Mouse (Mus musculus): ENCODE results near the gene Papss2. TPM values are rescaled to one million over a fixed set of nuclear protein-coding genes. Genes with fewer than 3 reads are reported as not detected.

The Papss2 gene
- polyA plus RNA-seq, 1 experiment from 2014 or later = 27.5 TPM

DNA sequence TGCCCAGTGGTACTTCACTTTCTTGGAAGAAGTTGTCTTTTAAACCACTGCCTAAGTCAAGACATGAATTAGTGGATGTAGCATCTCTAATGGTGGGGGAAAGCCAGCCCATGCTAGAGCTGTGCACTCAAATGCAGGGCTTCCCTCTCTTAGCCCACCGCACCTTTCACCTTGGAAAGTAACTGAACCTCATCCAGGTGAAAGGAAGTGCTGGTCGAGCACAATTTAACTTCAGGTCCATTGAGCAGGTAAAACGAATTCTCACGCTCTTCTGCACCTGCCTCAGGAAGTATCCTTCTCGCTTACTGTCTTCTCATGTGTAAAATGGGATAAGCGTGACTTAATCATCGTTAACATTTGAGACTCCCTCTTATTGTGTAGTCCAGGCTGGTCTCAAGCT is 3.4 kb downstream of the Papss2 start:
- 83% methylated on average over 7 of the region's 7 CpGs for WGBS
- ATAC-seq (ENCODE audit: insufficient number of reproducible peaks, low FRiP score) = no peak
- Histone ChIP-seq H3K9ac (no peak overlapping the region), H3K4me3 (no peak overlapping the region), H3K36me3 (no peaks in the 10 kb centered on the region), H3K27me3 (replicated peaks) (peaks cover 10% of the 10 kb centered on the region), H3K4me1 (replicated peaks) (no peaks in the 10 kb centered on the region), H3K27ac (ENCODE audit: poor library complexity, severe bottlenecking) (no peak overlapping the region), H3K4me2 (peak overlapping the region; percentile 27; the same call in 1 of the 2 replicates), H3K9me3 (replicated peaks) (no peaks in the 10 kb centered on the region)

DNA sequence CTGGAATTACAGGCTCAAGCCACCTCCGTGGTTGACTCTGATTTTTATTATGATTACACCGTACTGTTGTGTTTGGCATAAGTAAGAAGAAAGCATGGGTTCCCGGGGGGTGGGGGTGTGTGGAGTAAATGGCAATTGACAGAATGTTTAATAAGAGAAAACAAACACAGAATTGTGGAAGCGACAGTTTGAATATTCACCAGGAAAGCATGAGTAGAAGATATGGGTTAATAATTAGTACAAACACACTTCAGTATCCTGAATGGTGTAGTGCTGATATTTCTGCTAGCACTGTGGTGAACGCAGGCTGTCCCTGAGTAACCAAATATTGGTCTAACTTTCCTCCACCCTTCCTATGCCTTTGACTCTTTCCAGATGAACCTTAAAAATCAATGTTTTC is 3.8 kb downstream of the Papss2 start:
- H3K4me2 ChIP-seq = 0 out of 2 replicates have a peak overlapping the region, but pooled peaks have one; percentile 1
- H3K27me3 ChIP-seq (replicated peaks) = peaks cover 10% of the 10 kb centered on the region
- no peaks in the 10 kb centered on the region for H3K4me1 ChIP-seq (replicated peaks)
- H3K9me3 ChIP-seq (replicated peaks) = no peaks in the 10 kb centered on the region
- ATAC-seq (ENCODE audit: insufficient number of reproducible peaks, low FRiP score) = no peak
- H3K27ac ChIP-seq (ENCODE audit: poor library complexity, severe bottlenecking) = no peak overlapping the region
- no peak overlapping the region for H3K4me3 ChIP-seq
- WGBS = 73% methylated on average over 5 of the region's 5 CpGs
- H3K36me3 ChIP-seq = no peaks in the 10 kb centered on the region
- H3K9ac ChIP-seq = no peak overlapping the region

DNA sequence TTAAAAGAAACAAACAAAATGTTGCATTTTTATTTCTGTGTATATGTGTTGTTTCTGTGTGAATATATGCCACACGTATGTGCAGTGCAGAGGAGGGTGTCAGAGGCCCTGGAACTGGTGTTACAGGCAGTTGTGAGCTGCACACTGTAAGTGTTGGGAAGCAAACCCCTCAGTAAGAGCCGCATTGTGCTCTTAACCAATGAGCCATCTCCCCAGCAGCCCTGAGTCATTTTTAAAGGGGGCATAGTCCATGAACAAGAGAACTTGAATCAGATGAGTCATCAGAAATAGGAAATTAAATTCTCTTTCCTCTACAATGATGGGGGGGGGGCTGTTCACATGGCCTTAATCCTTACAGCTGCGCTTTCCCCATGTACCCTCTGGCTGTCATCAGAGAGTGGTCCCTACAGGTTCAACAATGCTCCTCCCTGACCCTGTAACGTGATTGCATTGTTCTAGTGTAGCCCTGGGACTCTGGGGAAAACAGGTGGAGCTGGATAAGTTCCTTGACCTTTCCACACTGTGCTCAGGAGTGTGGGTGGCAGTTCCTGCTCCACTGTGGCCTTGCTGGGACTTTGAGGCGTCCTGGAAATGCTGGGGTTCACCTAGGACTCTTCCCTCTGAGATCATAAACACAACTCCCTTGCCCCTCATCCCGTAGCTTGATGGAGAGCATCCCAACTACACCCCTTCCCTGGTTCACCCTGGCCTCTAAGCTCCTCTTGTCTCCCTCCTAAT is 5.6 kb downstream of the Papss2 start:
- H3K27me3 ChIP-seq (replicated peaks) = peaks cover 6% of the 10 kb centered on the region; the same call in 1 of the 2 replicates
- 69% methylated on average over 6 of the region's 6 CpGs for WGBS
- no peaks in the 10 kb centered on the region for H3K4me1 ChIP-seq (replicated peaks)
- H3K4me3 ChIP-seq = no peak overlapping the region
- no peaks in the 10 kb centered on the region for H3K9me3 ChIP-seq (replicated peaks)
- no peak overlapping the region for H3K4me2 ChIP-seq
- H3K9ac ChIP-seq = no peak overlapping the region
- ATAC-seq (ENCODE audit: insufficient number of reproducible peaks, low FRiP score) = no peak
- H3K27ac ChIP-seq (ENCODE audit: poor library complexity, severe bottlenecking) = no peak overlapping the region
- no peaks in the 10 kb centered on the region for H3K36me3 ChIP-seq

DNA sequence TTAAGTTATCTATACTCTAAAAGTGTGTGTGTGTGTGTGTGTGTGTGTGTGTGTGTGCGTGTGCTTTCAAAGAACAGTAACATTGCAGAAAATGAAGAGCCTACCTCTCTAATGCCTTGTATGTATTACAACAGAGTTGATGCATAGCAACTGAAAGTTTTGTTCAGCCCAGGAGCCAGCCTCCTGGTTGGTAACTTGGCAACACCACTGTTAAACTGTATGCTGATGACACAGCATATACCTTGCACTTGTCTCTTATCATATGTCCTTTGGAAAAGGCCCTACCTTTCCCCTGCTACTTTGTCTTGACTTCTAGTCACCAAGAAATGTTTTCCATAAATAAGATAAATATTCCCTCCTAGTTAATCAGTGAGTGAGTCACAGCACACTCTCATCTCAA is 7.9 kb downstream of the Papss2 start:
- no peaks in the 10 kb centered on the region for H3K4me1 ChIP-seq (replicated peaks)
- no peak for ATAC-seq (ENCODE audit: insufficient number of reproducible peaks, low FRiP score)
- H3K9ac ChIP-seq = no peak overlapping the region
- H3K4me3 ChIP-seq = no peak overlapping the region
- 92% methylated on average over 1 of the region's 1 CpGs for WGBS
- H3K27me3 ChIP-seq (replicated peaks) = no peaks in the 10 kb centered on the region; the same call in 1 of the 2 replicates
- no peaks in the 10 kb centered on the region for H3K36me3 ChIP-seq
- H3K4me2 ChIP-seq = no peak overlapping the region
- H3K27ac ChIP-seq (ENCODE audit: poor library complexity, severe bottlenecking) = no peak overlapping the region
- H3K9me3 ChIP-seq (replicated peaks) = no peaks in the 10 kb centered on the region

DNA sequence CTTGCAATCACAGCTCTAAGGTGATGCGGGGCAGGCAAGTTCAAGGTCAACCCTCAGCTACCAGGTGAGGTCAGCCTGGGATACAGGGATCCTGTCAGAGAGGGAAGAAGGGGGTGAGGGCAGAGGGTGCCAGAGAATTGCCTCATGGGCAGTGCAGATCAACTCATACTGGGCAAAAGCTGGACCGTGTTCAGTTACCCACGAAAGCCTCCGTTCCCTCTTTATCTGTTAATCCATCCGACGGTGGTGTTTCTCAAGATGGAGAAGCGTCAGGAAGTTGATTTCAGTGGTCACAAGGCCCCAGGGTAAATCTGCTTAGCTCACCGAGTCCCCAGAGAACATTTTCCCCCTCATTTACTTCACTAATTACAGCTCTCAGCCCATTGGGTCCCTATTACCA is 8.5 kb downstream of the Papss2 start:
- no peak for ATAC-seq (ENCODE audit: insufficient number of reproducible peaks, low FRiP score)
- 65% methylated on average over 8 of the region's 8 CpGs for WGBS
- H3K27ac ChIP-seq (ENCODE audit: poor library complexity, severe bottlenecking) = no peak overlapping the region
- H3K4me2 ChIP-seq = no peak overlapping the region
- no peak overlapping the region for H3K9ac ChIP-seq
- H3K9me3 ChIP-seq (replicated peaks) = no peaks in the 10 kb centered on the region
- no peaks in the 10 kb centered on the region for H3K27me3 ChIP-seq (replicated peaks)
- no peak overlapping the region for H3K4me3 ChIP-seq
- no peaks in the 10 kb centered on the region for H3K4me1 ChIP-seq (replicated peaks)
- H3K36me3 ChIP-seq = no peaks in the 10 kb centered on the region

DNA sequence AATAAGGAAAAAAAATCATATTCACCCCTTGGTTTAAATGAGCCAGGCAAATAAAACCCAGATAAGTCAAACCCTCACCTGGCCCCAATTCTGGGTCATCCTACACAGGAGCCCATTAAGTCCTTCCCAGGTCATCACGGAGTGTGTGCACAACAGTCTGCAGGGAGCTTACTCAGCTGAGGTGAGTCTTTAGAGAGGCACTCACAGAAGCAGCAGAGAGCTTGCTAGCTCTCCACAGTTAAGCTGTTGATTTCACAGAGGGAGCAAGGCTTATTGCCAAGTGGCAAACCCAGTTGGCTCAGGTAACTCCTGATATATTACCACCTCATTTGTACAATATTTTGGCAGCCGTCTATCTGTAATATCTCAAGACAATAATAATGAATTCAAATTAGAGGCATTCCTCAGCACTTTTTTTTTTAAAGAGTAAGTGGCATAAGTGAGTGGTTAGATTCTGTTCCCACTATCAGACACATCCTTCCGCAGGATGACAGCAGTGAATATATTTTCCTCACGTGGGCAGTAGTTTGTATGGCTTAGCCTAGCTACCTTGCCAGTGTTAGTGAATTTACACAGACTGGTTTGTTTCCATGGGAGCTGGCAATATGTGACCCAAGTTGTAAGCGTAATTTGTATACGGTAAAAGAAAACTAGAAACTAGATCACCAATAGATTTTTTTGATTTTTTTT is 9.1 kb downstream of the Papss2 start:
- H3K4me1 ChIP-seq (replicated peaks) = no peaks in the 10 kb centered on the region
- WGBS = 79% methylated on average over 6 of the region's 6 CpGs

DNA sequence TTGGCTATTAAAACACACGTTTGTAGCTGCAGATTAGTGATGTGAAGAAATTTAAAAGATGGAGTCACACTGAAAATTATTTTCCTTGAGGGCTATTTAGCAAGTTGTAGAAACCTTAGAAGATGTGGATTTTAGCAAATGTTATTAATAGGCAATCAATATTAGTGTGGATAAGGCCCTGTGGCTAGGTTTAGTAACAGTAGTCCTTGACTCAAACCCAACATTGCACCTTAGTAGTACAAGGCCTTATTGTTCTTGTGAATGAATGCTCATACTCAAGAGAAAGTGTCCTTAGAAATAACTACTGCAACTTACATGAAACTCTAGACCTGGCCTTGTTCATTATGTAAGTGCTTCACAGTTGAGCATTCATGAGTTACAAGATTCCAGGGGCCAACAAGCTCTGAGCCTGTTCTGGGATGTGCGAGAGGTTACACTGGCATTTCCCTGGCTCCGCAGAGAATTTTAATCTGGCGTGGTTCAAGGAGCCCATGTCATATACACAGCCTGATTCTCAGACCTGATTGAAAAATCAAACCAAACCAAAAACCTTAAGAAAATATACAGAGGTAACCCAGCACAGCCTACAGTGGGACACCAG is 10.7 kb downstream of the Papss2 start:
- H3K4me3 ChIP-seq = no peak overlapping the region
- H3K9ac ChIP-seq = no peak overlapping the region
- ATAC-seq (ENCODE audit: insufficient number of reproducible peaks, low FRiP score) = no peak
- H3K27me3 ChIP-seq (replicated peaks) = no peaks in the 10 kb centered on the region
- no peaks in the 10 kb centered on the region for H3K9me3 ChIP-seq (replicated peaks)
- no peaks in the 10 kb centered on the region for H3K36me3 ChIP-seq
- H3K4me2 ChIP-seq = no peak overlapping the region
- H3K27ac ChIP-seq (ENCODE audit: poor library complexity, severe bottlenecking) = no peak overlapping the region
- 67% methylated on average over 4 of the region's 4 CpGs for WGBS
- H3K4me1 ChIP-seq (replicated peaks) = peaks cover 6% of the 10 kb centered on the region

More for the DNA sequence above, 9.1 kb downstream of the Papss2 start:
- H3K36me3 ChIP-seq = no peaks in the 10 kb centered on the region
- H3K4me3 ChIP-seq = no peak overlapping the region
- H3K27me3 ChIP-seq (replicated peaks) = no peaks in the 10 kb centered on the region
- no peak overlapping the region for H3K4me2 ChIP-seq
- H3K9me3 ChIP-seq (replicated peaks) = no peaks in the 10 kb centered on the region
- no peak for ATAC-seq (ENCODE audit: insufficient number of reproducible peaks, low FRiP score)
- no peak overlapping the region for H3K9ac ChIP-seq
- no peak overlapping the region for H3K27ac ChIP-seq (ENCODE audit: poor library complexity, severe bottlenecking)

DNA sequence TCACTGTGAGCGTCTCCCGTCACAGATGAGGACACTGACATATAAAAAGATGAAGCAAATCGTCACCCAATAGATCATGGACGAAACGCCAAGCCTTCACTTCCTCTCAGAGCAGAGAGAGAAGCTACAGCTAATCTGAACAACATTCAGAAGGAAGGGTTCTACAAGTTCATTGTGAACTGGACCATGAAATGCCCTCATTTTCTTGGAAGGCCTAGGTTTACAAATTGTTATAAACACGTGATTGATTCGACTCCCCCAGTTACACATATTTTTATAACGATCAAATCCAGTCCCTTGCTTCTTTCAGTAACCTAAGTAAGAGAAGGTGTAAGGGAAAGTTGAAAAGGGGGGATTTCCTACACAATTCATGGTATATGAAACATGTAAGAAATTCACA is 11.4 kb downstream of the Papss2 start:
- peaks cover 6% of the 10 kb centered on the region for H3K4me1 ChIP-seq (replicated peaks)
- H3K4me2 ChIP-seq = no peak overlapping the region
- H3K4me3 ChIP-seq = no peak overlapping the region
- no peaks in the 10 kb centered on the region for H3K27me3 ChIP-seq (replicated peaks)
- WGBS = 77% methylated on average over 8 of the region's 8 CpGs
- no peaks in the 10 kb centered on the region for H3K9me3 ChIP-seq (replicated peaks)
- no peak overlapping the region for H3K27ac ChIP-seq (ENCODE audit: poor library complexity, severe bottlenecking)
- no peaks in the 10 kb centered on the region for H3K36me3 ChIP-seq
- H3K9ac ChIP-seq = no peak overlapping the region
- no peak for ATAC-seq (ENCODE audit: insufficient number of reproducible peaks, low FRiP score)

DNA sequence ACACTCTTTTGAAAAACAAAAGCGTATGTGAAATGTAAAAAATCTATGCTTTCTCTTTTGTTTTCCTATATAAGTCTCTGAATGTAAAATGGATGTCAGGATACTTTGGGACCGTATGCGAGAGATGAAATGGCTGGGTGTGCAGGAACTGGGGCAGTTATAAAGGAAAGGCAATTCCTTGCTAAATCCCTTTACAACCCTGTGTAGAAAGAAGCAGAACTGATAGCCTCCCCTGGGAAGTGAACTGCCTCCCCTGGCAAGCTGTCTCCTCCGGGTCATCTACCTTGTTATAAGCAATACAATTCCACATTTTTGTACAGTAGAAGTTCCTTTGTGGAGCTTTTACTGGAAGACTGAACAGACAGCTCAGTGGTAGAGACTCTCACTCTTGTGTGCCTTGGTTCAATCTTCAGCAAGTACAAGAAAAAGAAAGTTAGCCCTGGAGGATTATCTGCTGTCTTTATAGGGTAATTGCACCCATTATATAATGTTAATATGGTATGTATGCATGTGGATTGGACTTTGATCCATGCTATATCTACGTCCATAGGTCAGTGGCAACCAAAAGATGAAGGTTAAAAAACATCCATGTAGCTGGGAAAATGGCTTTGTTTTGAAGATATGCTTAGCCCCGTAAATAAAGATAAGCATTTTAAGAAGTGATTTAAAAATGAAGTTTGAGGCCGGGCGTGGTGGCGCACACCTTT is 15.9 kb downstream of the Papss2 start:
- Histone ChIP-seq H3K36me3 (no peaks in the 10 kb centered on the region), H3K4me1 (replicated peaks) (peaks cover 6% of the 10 kb centered on the region), H3K27me3 (replicated peaks) (no peaks in the 10 kb centered on the region), H3K4me2 (no peak overlapping the region), H3K9ac (no peak overlapping the region), H3K4me3 (no peak overlapping the region), H3K9me3 (replicated peaks) (no peaks in the 10 kb centered on the region), H3K27ac (ENCODE audit: poor library complexity, severe bottlenecking) (no peak overlapping the region)
- ATAC-seq (ENCODE audit: insufficient number of reproducible peaks, low FRiP score) = no peak
- 87% methylated on average over 9 of the region's 9 CpGs for WGBS

DNA sequence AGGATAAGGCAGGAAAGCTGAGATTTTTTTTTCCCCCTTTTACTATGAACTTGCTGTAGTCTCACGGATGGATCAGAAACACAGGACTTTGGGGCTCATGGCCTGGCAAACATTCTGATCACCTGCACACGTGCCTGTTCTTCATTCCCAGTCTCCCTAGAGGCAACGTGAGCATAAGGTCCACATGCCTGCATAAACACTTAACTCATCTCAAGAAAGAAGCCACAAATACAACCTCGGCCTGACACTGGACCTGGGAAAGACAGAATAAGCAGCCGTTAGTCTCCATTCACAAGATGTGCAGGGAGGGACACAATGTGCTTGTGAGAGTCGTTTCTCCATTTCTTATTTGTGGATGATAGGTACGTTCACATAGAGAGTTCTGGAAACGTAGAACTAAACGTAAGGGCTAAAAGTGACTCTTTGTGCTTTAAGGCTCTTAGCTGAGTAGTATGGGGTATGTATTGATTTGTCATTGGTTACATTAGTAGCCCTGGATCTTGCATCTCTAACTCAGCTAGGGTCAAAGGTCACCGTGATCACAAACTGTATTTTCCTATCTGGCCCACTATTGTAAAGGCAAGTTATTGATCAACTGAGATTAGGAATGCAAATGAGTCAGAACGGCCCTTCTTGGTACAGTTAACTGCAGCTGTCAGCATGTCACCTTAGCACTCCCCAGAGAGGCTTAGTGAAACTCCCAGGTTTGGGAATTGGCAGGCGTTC is 18.6 kb downstream of the Papss2 start:
- H3K27ac ChIP-seq (ENCODE audit: poor library complexity, severe bottlenecking) = no peak overlapping the region
- H3K27me3 ChIP-seq (replicated peaks) = no peaks in the 10 kb centered on the region
- peaks cover 6% of the 10 kb centered on the region for H3K4me1 ChIP-seq (replicated peaks)
- H3K4me3 ChIP-seq = no peak overlapping the region
- ATAC-seq (ENCODE audit: insufficient number of reproducible peaks, low FRiP score) = no peak
- no peaks in the 10 kb centered on the region for H3K36me3 ChIP-seq
- no peak overlapping the region for H3K9ac ChIP-seq
- H3K4me2 ChIP-seq = no peak overlapping the region
- H3K9me3 ChIP-seq (replicated peaks) = no peaks in the 10 kb centered on the region
- 77% methylated on average over 12 of the region's 12 CpGs for WGBS

DNA sequence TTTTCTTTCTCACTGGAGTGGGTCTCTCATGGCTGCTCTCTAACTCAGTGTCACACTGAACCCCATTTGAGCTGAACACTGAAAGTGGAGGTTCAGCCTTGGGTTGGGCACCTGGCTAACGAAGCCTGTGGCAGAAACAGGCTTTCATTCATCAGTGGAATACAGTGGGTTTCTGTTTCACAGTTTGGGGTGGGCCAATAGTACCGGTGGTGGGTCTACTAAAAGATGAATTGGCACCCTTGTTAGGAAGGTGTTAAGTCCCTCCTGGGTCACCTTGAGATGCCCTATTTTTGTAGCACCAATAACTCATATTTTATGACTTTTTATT is 19.1 kb downstream of the Papss2 start:
- H3K27me3 ChIP-seq (replicated peaks) = no peaks in the 10 kb centered on the region
- H3K9ac ChIP-seq = no peak overlapping the region
- ATAC-seq (ENCODE audit: insufficient number of reproducible peaks, low FRiP score) = no peak
- H3K4me1 ChIP-seq (replicated peaks) = peaks cover 6% of the 10 kb centered on the region
- H3K27ac ChIP-seq (ENCODE audit: poor library complexity, severe bottlenecking) = no peak overlapping the region
- no peaks in the 10 kb centered on the region for H3K9me3 ChIP-seq (replicated peaks)
- no peaks in the 10 kb centered on the region for H3K36me3 ChIP-seq
- 79% methylated on average over 2 of the region's 2 CpGs for WGBS
- H3K4me3 ChIP-seq = no peak overlapping the region
- H3K4me2 ChIP-seq = no peak overlapping the region
